Mouse (Mus musculus) hindlimb bud, embryonic 11.5 days (tissue): ENCODE measurements around the gene Hpcal4.

Experiments
- DNase-seq: peaks from one replicate; pipeline ENCODE4 v3.0.0-alpha.2; 2012; ENCODE audit warnings: low read depth, low spot score; ENCODE audit errors: extremely low spot score

Hpcal4 gene

DNA sequence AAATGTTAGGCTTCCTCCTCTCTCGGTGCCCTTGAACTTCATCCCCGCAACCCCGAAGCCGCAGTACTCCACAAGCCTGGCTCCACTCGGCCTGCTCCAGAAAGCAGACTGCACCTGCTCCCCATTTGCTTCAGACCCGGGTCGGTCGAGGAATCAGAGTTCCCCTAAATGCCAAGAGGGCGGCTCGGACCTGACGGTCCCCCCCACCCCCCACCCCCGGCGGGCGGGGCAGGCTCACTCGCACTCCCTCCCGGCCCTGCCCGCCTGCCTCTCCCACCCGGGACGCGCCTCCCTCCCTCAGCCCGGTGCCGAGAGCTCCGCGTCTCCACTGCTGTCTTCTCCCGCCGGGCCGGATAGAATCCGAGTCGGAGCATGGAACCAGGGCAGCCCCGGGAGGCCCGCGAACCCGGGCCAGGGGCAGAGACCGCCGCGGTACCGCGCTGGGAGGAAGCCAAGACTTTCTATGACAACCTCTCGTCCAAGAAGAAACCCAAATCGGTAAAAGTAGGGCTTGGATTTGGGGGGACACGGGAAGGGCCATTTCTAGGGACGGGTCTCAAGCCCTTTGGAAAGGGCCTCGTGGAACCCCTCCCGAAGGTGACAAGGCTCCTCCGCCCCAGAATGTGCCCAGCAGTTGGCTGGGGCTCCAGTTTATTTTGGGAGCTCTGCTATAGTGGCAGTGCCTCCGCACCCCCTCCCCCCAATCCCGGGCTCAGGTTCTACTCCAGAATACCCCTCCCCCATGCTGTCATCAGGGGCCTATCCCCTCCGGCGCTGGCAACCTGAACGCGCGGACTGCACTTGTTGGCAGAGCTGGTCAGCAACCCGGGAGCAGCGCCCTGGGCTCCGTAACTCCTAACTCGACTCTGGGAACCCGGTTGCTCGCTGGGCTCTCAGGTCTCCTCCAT lies 18.4 kb downstream of the Hpcal4 start, which contains the start of gene Nt5c1a:
Gene Nt5c1a (plus strand): TSS at position 319 of the 908 bp plus-strand sequence.
- no peak for DNase-seq

DNA sequence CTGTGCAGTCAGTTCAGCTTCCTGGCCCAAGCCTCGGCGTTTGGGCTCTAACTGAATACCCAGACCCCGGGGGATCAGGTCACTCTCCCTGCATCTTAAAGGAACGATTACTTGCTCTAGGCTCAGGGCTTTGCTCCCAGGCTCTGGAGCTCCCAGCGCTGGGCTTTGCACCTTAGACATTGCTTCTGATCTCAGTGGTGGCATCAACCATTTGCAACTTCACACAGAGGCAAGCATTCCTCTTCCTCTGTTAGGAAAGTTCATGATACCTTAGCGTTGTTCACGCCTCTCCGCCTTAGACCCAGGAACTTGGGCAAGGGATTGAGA lies 19.0 kb downstream of the Hpcal4 start:
- no peak for DNase-seq

DNA sequence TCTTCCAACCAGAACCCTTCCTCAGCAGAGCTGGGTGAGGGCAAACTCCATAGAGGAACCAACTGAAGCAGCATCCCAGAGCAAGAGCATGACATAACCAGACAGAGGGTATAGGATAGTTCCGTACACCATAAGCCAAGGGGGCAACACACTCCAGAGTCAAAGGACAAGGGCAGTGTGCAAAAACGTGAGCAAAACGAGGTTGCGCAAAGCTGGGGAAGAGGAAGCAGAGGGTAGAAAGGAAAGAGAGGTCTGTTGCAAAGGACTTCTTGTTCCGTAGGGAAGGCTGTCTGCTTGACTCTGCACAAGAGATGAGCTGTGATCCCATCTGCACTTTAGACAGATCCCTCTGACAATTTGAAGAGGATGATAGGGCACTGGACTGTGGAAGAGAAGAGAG lies 24.3 kb downstream of the Hpcal4 start:
- no peak for DNase-seq

DNA sequence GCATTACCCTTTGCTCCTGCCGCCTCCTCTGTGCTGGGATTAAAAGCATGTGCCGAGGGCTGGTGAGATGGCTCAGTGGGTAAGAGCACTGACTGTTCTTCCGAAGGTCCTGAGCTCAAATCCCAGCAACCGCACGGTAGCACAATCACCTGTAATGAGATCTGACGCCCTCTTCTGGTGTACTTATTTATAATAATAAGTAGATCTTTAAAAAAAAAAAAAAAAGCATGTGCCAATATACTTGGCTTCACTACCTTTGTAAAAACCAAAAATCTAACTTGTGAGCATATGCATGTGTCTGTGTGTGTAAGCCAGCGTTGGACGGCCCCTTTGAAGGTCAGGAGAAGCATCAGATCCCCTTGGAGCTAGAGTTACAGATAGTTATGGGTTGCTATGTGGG lies 28.0 kb downstream of the Hpcal4 start:
- no peak for DNase-seq

DNA sequence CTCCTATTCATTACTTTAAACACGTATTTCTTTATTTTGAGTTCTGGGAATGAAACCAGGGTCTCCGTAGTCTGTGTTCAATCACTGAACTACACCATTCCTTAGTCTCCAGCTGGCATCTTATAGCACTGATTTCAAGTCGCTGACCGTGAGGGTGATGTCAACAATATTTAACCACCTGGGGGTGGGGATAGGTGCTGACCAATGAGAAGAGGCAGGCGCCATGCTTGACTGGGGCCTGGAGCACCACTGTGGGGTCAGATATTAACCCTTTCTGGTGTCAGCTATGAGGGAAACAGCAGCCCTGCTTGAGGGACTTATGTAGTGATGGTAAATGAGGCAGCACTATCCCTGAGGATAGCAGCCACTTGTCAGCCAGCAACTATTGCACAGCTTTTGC lies 28.4 kb downstream of the Hpcal4 start:
- DNase-seq, result no peak

DNA sequence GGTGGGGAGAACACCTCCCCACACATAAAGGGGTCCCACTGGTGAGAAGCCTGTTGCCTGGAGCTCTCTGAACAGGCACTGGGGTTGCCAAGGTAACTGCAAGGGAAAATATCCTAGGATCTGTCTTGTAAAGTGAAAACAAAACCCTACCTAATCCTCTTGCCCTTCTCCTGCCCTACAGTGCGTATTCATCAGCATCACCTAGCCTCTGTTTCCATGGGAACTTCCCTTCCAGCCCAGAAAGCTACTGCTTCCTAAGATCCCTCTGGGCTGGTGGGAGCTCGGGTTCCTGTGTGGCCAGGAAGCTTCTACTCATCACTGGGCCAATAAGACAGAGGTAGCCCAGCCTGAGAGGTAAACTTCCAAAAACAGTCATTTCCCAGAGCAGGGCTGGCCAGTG lies 29.3 kb downstream of the Hpcal4 start:
- no peak for DNase-seq

DNA sequence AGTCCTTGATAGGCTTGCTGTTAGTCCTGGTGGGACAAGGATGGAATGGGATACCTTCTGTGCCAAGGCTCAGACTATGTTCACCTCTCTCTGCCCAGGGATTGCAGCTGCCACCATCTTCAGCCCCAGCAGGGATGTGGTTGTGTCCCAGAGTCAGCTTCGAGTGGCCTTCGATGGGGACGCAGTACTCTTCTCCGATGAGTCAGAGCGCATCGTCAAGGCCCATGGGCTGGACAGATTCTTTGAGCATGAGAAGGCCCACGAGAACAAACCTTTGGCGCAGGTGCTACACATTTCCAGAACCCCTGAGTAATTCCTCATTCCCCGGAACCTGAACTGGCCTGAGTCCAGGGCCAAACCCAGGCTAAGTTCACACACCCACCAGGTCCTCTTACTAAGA lies 30.9 kb downstream of the Hpcal4 start:
- DNase-seq, result no peak

DNA sequence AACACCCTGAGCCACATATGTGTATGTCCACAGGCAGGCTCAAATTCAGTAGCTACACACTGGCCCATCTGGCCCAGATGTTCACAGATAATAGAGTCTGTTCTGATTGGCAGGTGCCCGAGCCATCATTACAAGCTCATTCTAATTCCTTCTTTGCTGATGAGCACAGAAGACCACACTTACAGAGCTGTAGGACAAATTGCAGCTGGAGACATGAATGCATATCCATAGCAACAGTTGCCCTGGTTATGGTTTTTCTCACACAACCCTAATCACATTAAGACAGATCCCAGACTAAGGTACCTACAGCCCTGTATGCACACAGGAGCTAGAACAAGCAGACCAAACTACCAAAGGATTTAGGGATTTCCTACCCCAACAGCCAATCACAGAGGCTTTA lies 32.3 kb downstream of the Hpcal4 start:
- no peak for DNase-seq

DNA sequence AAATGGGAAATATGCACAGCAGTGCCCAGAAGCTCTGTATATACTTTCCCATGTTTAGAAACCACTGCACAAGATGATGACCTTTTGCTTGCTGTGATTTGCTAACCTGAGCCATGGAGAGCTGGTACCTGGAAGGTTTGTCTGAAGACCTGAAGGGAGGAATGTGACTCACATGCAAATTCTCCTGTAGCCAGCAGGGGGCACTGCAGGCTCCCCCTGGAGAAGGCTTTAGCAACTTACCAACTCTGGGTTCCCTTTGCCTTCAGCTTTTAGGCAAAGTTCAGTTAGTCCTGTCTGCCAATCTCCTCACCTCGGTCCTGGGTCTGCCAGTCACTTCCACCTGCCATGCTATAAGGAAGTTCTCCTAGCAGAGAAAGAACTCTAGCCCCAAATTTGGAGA lies 33.8 kb downstream of the Hpcal4 start:
- DNase-seq, result no peak

DNA sequence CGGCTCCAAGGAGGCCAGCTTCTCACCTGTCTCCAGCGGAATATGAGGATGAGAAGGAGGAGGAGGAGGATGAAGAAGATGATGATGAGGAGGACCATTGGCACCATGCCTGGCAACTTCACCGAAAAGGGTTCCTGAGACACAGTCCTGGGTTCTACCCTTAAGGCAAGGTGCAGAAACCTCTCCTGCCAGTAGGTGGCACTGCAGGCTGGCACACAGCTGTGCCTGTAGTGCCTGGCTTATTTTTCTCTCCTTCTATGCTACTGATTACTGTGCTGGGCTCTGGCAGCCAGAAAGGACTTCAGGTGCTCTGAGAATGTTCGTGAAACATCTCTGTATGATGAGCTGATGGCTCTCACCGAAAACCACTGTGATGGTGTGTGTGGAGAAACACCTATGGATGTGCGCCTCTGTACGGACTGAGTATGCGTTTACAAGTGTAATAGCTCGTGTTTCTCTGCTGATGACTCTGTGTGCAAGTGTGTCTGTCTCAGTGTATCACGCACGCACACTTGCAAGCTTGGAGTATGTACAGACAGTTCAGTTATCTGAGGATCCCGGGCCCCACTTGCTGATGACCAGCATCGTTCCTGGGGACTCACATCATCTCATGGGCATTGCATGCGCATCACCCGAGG lies 36.8 kb downstream of the Hpcal4 start:
- no peak for DNase-seq

DNA sequence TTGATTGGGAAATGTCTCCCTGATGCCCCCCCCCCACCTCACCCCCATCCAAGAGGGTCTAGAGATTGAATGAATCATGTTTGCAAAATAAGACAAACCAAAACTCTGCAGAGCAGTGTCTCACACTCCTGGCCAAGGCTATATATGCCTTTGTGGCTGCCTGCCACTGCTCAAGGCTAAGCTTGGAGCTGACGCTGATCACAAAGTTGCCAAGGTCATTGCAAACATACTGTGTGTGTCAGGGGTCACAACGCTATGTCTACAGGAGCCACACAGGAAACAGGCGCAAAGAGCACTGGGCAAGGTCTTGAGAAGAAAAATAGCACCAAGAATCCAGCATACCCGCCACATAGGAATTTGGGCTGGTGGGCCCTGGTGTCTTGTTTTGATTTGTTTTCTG lies 37.6 kb downstream of the Hpcal4 start:
- DNase-seq, result no peak

DNA sequence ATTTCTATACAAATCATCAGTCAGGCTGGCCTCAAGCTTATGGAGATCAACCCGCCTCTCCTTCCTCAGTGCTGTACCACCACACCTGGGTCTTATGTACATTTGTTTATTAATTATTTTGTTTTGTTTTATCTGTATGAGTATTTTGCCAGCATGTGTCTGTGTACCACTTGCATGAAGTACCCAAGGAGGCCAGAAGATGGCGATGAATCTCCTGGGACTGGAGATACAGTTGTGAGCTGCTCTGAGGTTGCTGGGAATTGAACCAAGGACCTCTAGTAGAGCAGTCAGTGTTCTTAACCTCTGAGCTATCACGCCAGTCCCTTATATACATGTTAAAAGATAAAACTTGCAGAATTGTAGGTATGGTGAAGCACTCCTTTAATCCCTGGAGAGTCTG lies 40.3 kb downstream of the Hpcal4 start:
- DNase-seq, result no peak

DNA sequence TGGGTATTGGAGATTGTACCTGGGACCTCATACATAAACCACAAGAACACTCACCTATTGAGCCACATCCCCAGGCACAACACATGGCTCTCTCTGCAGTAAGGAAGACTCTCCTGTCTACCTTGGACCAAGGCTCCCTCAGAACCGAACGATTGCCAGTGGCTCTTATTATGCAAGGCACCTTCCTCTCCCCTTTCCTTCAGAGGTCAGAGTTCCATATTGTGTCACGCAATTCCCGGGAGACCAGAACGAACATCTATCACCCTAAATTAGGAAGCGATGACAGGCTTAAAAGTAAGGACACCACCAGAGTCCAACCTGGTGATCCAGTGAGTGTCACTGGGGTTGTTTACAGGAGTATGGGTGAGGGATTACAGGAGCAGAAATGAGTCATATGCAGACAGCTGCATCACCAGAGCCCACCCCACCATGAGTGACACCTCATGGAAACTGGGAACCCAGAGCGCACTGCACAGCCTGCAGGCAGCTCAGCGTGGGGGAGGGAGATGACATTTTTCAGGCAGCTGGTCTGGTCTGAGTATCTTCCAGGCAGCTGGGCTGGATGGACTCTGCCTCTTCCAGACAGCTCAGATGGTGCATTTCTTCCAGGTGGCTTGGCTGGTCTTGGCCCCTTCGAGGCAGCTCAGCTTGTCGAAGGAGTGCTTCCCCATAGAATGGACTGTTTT lies 42.8 kb downstream of the Hpcal4 start:
- no peak for DNase-seq

DNA sequence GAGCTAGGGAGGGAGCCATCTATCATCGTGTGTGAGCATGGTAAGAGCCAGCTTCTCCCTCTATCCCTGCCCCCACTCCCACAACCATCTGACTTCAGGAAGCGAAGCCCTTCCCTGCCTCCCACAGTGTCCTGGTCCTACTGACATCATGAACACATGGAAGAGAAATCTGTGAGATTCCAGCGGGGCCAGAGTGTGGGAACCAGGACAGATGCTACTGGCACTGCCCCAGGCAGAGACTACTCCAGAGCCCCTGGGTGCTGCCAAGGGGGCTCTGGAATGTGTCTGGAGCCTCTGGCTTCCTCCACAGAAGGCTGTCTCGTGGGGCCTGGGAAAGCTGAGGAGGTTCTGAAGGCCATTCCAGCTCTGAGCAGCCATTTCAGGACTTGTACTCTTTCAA lies 44.7 kb downstream of the Hpcal4 start:
- no peak for DNase-seq

DNA sequence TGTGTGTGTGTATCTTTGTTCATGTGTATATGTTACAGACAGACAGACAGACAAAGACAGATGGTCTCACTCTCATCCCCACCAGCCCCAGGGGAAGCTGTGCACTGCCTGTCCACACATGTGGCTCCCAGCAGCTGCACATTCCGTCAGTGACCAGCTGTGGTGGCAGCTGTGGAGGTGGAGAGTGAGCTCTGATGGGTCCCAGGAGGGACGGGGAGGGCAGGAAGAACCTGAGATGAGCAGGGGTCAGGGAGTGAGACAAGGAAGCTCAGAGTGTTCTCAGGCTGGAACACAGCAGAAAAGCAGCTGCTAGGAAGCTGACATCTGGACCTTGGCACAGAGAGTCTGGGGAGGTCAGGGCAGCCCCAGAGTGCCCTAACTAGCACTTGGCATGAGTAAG lies 45.2 kb downstream of the Hpcal4 start:
- DNase-seq, result no peak

DNA sequence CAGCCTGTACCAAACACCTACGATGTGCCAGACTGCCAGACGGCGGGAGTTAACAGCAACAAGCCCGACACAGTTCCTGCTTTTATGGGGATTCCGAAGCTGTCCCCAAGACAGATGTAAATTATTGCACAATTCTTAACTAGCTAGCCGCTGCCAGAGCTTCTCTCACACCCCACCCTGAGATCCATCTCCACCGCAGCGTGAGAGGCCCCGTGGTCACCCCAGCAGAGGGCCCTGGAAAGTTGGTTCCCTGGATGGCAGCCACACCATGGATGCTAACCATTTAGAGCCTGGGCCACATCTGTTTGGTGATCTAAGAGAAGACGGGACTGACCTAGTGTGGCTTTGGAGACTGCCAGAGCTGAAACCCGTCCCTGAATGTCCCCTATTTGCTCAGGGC lies 46.1 kb downstream of the Hpcal4 start:
- DNase-seq, result no peak

DNA sequence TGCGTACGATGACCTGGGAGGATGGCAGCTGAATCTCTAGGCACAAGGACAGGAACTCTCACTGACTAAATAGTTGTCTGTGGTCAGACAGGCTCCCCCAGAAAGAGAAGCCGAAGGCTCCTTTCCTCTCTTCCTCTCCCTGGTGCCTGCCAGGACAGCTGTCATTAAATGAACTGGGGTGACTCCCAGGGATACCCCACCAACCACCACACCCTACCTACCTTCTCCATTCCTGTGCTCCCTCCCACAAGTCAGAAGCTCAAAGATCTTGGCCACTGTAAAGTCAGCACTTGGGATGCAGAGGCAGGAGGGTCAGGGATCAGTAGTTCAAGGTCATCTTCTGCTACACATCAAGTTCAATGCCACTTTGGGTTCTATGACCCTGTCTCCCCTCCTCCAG lies 49.8 kb downstream of the Hpcal4 start:
- no peak for DNase-seq

DNA sequence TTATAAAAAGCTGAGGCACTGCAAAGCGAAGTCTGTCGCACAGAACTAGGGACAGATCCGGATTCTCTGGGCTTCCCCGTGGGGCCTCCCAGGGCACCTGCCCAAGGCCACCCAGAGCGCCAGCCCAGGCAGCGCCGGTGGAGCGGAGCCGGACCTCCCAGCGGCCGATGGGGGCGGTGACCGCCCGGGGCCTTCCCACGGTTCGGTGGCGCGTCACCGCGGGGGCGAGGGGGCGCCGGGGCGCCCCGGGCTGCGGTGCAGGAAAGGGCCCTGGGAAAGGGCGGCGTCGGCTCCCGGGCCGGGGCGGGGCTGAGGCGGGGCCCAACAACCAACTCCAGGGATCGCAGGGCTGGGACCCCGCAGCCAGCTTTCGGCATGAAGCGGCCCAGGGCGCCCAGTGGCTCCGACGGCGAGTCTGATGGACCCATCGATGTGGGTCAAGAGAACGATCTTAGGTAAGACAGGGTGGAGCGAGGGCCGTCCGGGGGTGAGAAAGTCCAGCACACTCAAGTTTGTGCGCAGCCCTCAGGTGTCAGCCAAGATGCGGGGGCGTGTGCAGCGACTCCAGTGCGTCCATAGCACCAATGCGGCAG lies 50.6 kb downstream of the Hpcal4 start, which contains the start of gene Heyl:
Gene Heyl (plus strand): TSS at position 65 of the 593 bp plus-strand sequence.
- DNase-seq, result no peak

DNA sequence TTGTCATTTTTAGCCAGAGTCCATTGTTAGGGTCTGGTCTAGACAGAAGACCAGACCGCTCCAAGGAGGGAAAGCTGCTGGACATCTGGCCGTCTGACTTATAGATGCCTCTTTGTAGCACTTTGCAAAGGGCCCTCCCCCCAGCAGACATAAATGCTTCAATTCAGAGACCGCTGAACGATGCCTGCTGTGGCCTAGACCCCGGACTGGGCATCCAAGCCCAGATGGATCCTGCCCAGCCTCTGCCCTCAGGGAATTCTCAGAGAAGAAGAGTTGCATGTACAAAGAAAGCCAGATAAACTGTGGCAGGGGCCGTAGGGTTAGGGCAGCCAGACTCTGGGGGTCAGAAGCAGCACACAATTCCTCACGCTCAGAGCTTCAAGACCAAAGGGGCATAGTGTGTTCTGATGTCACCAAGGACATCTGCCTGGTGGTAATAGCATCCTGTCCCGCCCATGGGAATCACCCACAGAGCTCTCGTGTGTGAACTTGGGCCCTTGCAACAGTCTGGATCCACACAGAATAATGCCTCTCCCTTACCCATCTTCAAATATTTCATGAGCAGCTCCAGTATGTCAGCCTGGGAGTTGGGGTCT lies 52.9 kb downstream of the Hpcal4 start:
- no peak for DNase-seq

DNA sequence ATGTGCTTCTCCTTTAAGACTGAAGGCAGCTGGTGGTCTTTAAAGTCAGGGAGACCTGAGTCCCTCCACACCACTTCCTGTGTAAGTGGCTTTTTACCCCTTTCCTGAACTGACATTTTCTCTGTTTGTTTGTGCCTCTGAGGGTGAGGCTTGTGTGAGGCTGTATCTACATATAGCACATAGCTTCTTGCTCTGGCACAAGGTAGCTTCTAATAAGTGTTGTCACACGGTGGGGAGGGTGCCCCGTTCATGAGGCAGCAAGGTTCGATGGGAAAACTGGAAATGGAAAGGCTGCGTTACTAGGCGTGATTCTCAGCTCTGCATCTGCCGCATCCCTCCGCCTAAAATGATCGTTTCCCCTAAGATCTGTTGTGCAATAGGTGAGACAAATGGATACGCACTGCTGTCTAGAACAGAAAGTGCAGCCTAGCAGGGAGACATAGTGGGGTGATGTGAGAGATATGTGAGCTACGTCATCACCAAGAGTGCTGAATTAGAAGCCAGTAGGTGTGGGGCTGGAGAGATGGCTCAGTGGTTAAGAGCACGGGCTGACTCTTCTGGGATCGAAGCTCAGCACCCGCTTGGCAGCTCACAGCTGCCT lies 53.5 kb downstream of the Hpcal4 start:
- no peak for DNase-seq
